In genomic region chr1:39192997-39193861, GRCm38 (mm10) we compare ENCODE assay signal across 8 mouse cellular contexts. TPM values are rescaled to one million over a fixed set of nuclear protein-coding genes. Genes with fewer than 3 reads are reported as not detected.
A peak's percentile ranks its signal among the peaks of the same experiment; 100 is the strongest.
DNase-seq lines count a peak whose midpoint lies in the region; ATAC-seq and TF ChIP-seq lines count a peak whose summit lies in the region.

TSS of gene Npas2 (plus strand) at chr1:39193731.

- H3K4me2 ChIP-seq in stomach, embryonic 15.5 days = peak within 1 kb of the TSS; percentile 100

- no peak for TF ChIP-seq CTCF in kidney, adult 2 months (conservative IDR thresholded peaks at IDR 0.05; ENCODE audit: insufficient read depth, insufficient read length, low read depth, low read length)
- no peak for TF ChIP-seq CTCF in bone marrow macrophage, adult 2 months (IDR thresholded peaks at IDR 0.05; ENCODE audit: low read depth, low read length)

- no peak within 1 kb of the TSS for H3K27ac ChIP-seq in kidney, adult 2 months (ENCODE audit: insufficient read depth, low read depth, low read length)
- H3K27ac ChIP-seq in bone marrow macrophage, adult 2 months (ENCODE audit: insufficient read depth, low read depth, low read length) = no peak within 1 kb of the TSS
- peak within 1 kb of the TSS; percentile 63; the same call in 1 of the 2 replicates for H3K27ac ChIP-seq in stomach, embryonic 15.5 days

- 1% methylated on average over 66 of the region's 66 CpGs for WGBS in kidney, adult 2 months
- WGBS in large intestine, adult 2 months = under 1% methylated on average over 65 of the region's 66 CpGs
- WGBS in stomach, embryonic 15.5 days = under 1% methylated on average over 58 of the region's 66 CpGs

- no peak for TF ChIP-seq POLR2A in kidney, adult 2 months (IDR thresholded peaks at IDR 0.05; ENCODE audit: low read depth, low read length)
- no peak for TF ChIP-seq POLR2A in bone marrow macrophage, adult 2 months (IDR thresholded peaks at IDR 0.05; ENCODE audit: borderline replicate concordance, low read depth, low read length)

- H3K4me3 ChIP-seq in kidney, adult 2 months (ENCODE audit: insufficient read depth, low read depth, low read length) = peak within 1 kb of the TSS; percentile 79
- peak within 1 kb of the TSS; percentile 82 for H3K4me3 ChIP-seq in bone marrow macrophage, adult 2 months (ENCODE audit: insufficient read depth, low read length)
- peak within 1 kb of the TSS; percentile 60 for H3K4me3 ChIP-seq in stomach, embryonic 15.5 days (replicated peaks)

- no peaks in the 10 kb centered on the region for H3K9me3 ChIP-seq in stomach, embryonic 15.5 days

- H3K9ac ChIP-seq in stomach, embryonic 15.5 days = peak within 1 kb of the TSS; percentile 40

- no peaks in the 10 kb centered on the region for H3K27me3 ChIP-seq in kidney, adult 2 months (replicated peaks; ENCODE audit: control insufficient read depth, insufficient read depth, low read length)
- peaks cover 13% of the 10 kb centered on the region for H3K27me3 ChIP-seq in stomach, embryonic 15.5 days (replicated peaks)

- no peaks in the 10 kb centered on the region for H3K36me3 ChIP-seq in kidney, adult 2 months (ENCODE audit: control insufficient read depth, insufficient read depth, low read length)
- no peaks in the 10 kb centered on the region for H3K36me3 ChIP-seq in stomach, embryonic 15.5 days

- peak; percentile 42 for DNase-seq in kidney, adult 2 months
- no peak for DNase-seq in kidney, adult 8-10 months
- peak; percentile 37 for DNase-seq in gastrocnemius, postnatal 14 days
- DNase-seq in large intestine, adult 2 months (ENCODE audit: low read depth, low spot score) = no peak
- DNase-seq in lung, postnatal 14 days = peak; percentile 25

- no peaks in the 10 kb centered on the region for H3K4me1 ChIP-seq in kidney, adult 2 months (ENCODE audit: control insufficient read depth, insufficient read depth, low read length)
- peaks cover 10% of the 10 kb centered on the region for H3K4me1 ChIP-seq in bone marrow macrophage, adult 2 months (ENCODE audit: control insufficient read depth, insufficient read depth, low read length)
- H3K4me1 ChIP-seq in stomach, embryonic 15.5 days = peaks cover 20% of the 10 kb centered on the region

- intact Hi-C loops in gastrocnemius, postnatal 14 days (cut with DNase I; ENCODE audit: low total_unique reads) = no loop called here

- ATAC-seq in stomach, embryonic 15.5 days (ENCODE audit: insufficient read depth, low FRiP score, low read depth) = no peak
- no peak for ATAC-seq in monocyte, adult 5-6 weeks (replicated peaks; ENCODE audit: insufficient number of reproducible peaks, low FRiP score, low TSS enrichment, poor library complexity, severe bottlenecking)

RNA-seq across cellular contexts. Expression of gene Npas2, which starts in this region (rescaled TPM):
- polyA plus RNA-seq in kidney, adult 2 months (2012; rRNA removed) = 4.4 and 4.5 TPM in 2 replicates
- 0.60 and 0.75 TPM in 2 replicates for polyA plus RNA-seq in bone marrow macrophage, adult 2 months (2012; ENCODE audit: insufficient read depth, insufficient read length, missing spikeins)
- total RNA-seq in gastrocnemius, postnatal 14 days (2021) = 1 to 10 TPM; 3.2 TPM
- 13.6 and 33.7 TPM in 2 replicates for polyA plus RNA-seq in large intestine, adult 2 months (2012; rRNA removed)
- polyA plus RNA-seq in stomach, embryonic 15.5 days (2015; fragmentation: Nextera tagmentation; extraction: Ambion mirVana) = 2.2 and 2.4 TPM in 2 replicates
- not detected in 3 replicates for total RNA-seq in monocyte, adult 5-6 weeks (2017)

Comparison
In these comparisons a context has a peak if more than half of its experiments do, and no peak if none do; other contexts are left out.
1. DNase-seq: peak in kidney, adult 2 months (single experiment), gastrocnemius, postnatal 14 days (single experiment) and lung, postnatal 14 days (single experiment); none in kidney, adult 8-10 months (0 of 2) and large intestine, adult 2 months (single experiment).
2. Peak in every context shown above with its lines, with median percentiles within 50 percentile points of each other: H3K4me3 ChIP-seq.